Mouse (Mus musculus) layer of hippocampus, adult 18-20 months (tissue): ENCODE results near the gene Retnla. TPM values are rescaled to one million over a fixed set of nuclear protein-coding genes. Genes with fewer than 3 reads are reported as not detected.
"Not testable (repeated sequence)": the region's sequence is repeated elsewhere in the genome, so short reads cannot be mapped to it uniquely, and the experiment has no call there.

Source experiments
- DNase-seq, 2 experiments: peaks; one replicate each; pipeline ENCODE4 v3.0.0; 2022; ENCODE audit warnings: low spot score in 2 of 2
- long read RNA-seq: library from polyadenylated mRNA; stranded (forward); transcript quantifications from one replicate; pipeline ENCODE4 v2.0.0, GENCODE M21; 2021
- total RNA-seq, 2 experiments: library from RNA; stranded (reverse); gene quantifications; 2 replicates each; pipeline ENCODE4 v1.2.3; 2021

Retnla gene
- total RNA-seq = not detected
- long read RNA-seq = 0 reads

DNA sequence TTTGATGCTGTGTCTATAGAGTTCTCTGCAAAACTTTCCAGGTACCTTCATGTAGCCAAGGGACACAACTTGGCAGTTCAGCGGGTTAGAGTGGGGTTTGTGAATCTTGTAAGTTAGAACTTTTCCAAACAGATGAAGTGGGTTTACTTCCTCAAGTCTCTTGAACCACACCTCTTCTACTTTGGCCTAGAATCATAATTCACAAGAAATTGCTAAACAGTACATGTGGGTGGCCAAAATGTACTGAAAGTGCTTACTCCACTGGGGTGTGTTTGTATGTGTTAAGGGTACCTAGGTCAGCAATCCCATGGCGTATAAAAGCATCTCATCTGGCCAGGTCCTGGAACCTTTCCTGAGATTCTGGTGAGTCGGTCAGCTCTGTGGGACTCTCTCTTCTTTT lies at the start of gene Retnla:
Gene Retnla, plus strand, starts transcription at position 286 of the 400 bp plus-strand sequence.
- DNase-seq = no peak

DNA sequence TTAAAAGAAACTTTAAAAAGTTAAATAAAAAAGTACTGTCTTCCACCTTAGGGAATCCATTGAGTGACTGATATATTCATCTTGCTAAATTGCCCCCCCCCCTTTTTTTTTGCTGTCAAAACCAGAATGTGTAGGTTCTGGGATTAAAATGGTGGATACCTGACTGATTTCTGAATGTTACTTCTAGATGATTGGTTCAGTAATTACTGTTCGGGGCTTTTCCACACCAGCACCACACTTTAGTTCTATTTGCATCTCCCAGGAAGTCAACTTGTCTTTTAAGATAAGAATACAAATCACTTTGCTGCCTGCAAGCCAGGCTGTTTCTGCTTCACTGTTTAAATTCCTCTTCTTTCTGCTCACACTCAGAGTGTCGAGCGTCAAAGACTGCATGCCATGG lies 44.1 kb upstream of the Retnla start:
- DNase-seq = no peak

DNA sequence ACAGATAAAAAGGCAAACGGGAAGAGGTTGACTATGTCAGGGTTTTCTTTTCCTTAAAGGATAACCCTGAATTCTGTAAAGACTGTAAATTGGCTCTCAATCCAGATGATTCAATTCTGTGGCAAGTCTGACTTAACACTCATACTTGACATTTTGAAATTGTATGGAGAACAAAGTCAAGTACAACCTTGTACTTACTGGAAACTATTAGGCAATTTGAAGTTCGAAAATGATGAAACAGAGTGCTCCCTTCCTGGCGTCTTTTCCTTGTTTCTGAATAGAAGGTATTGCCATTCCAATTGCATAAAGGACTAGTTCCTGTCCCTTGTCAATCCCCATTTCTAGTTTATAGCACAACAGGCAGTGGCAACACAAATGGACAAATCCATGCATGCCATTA lies 42.9 kb upstream of the Retnla start:
- no peak for DNase-seq

DNA sequence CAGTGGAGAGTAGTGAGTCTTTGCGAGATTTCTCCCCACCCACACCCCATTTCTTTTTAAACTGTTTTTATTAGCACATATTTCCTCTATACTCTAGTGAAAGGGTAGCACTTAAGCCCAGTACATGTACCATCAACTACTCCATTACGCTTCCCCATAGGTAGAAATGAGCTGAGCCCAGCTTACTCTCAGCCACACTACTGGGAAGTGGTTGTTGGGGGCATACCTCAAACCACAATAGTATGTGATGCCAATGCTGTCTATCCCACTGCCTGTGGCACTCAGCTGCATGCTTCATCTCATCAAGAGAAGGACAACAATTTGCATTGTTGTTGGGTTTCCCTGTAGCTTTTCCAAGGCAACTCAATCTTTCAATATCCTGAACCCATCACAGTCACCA lies 41.4 kb upstream of the Retnla start:
- DNase-seq = no peak

DNA sequence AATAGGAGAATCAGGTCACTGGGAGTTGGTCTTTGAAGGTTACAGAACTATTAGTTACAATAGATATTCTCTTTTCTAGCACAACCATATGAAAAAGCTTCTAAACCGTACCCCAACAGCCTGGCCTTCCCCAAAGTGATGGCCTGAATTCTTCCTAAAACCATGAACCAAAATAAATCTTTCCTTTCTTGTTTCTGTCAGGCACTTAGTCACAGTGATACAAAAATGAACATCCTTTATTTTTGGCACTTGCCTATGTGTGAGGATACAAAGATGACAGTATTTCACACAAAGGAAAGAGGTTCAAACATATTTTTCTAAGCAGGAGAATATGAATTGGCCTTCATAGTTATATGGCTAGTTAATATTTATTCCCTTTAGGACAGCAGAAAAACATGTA lies 36.9 kb upstream of the Retnla start:
- DNase-seq = no peak

- DNase-seq = no peak
Observed at GRCm38 (mm10) chr16:48806521-48806920, 35.8 kb upstream of the Retnla start.

DNA sequence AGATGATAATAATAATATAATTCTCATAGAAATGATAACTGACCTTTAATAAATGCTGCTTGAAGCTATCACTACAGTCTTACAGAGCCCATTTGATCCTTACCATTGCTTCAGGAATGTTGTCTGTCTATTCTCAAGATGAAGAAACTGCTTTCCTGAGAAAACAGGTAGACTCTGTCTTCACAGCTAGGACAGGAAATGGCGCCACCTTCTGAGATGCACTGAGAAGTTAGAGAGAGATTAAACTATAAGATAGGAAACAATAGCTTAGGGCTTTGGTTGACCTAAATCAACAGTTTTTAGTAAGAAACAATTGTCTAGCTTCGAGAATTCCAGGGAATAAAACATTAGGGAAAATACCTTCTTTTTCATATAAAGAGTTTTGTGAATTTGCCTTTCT lies 33.0 kb upstream of the Retnla start:
- no peak for DNase-seq

- DNase-seq = no peak
Observed at GRCm38 (mm10) chr16:48811881-48812436, 30.4 kb upstream of the Retnla start.

- no peak for DNase-seq
Observed at GRCm38 (mm10) chr16:48816695-48817094, 25.7 kb upstream of the Retnla start, which contains the start of gene Retnlb. TSS of gene Retnlb (plus strand) at chr16:48816856.

DNA sequence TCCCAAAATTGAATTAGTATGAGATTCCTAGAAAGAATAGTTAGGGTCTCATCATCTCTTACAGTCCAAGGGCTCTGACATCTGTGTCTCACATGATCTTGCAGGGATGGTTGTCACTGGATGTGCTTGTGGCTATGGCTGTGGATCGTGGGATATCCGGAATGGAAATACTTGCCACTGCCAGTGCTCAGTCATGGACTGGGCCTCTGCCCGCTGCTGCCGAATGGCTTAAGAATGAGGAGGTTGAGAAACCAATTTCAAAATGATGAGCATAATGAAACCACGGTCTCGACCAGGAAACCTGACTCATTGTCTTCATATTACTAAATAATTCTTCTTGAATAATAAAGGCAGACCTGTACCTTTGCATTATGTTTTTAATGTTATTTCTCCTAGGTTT lies 23.8 kb upstream of the Retnla start:
- no peak for DNase-seq

GRCm38 (mm10) chr16:48826474-48826873 lies 15.9 kb upstream of the Retnla start:
- DNase-seq = no peak

- no peak for DNase-seq
Observed at GRCm38 (mm10) chr16:48827625-48828024, 14.7 kb upstream of the Retnla start.

DNA sequence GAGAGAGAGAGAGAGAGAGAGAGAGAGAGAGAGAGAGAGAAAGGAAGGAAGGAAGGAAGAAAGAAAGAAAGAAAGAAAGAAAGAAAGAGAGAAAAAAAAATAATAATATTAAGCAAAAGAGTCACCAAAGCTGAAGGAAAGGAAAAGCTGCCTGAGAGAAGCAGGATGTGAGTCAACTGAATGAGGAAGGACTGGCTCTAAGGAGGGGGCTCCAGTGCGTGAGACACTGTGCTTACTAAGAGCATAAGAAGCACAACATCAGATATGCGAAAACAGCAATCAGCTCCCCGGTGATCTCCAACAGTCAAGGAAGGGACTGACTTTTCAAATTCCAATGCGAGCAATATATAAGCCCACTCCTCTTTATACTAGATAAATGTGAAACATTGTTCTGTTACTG lies 13.3 kb upstream of the Retnla start:
- no peak for DNase-seq

DNA sequence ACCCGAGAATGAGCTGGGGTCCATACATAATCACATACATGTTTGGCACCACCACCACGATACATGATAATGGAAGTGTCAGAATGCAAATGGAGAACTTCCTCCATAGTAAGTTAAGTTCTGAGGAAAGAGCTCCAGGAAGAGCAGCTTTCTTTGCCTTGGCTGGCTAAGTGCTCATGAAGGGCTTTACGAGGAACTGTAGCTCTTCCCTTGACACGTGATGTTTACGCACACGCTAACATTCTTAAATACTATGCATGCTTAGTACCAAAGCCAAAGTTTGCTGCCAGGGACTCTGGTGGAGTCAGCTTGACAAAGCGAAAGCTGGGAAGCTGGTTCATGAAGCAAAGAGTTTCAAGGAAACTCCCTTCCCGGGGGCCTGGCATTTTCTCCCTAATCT lies 10.3 kb upstream of the Retnla start:
- DNase-seq = no peak

GRCm38 (mm10) chr16:48833626-48834025 lies 8.7 kb upstream of the Retnla start:
- not testable (repeated sequence) for DNase-seq

- DNase-seq = no peak
Observed at GRCm38 (mm10) chr16:48843671-48844386, 1.5 kb downstream of the Retnla start.

DNA sequence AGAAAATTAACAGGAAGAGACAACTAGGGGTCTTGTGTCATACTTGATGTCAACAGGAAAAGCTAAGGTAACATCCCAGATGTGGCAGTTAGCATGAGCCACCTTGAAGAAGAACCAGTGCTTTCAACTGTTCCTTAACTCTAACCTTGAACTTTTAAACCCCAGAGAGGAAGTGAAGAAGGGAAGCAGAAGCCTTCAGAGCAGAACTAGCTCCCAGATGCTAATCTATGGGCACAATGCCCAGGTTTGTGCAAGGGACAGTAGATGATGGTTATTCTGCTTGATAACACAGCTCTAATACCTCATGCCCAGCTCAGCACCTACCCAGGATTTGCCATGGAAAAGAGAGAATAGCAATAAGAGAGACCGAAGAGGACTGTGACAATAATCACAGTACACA lies 22.7 kb downstream of the Retnla start:
- DNase-seq = not testable (repeated sequence)

- no peak for DNase-seq
Observed at GRCm38 (mm10) chr16:48867690-48868089, 25.3 kb downstream of the Retnla start.

DNA sequence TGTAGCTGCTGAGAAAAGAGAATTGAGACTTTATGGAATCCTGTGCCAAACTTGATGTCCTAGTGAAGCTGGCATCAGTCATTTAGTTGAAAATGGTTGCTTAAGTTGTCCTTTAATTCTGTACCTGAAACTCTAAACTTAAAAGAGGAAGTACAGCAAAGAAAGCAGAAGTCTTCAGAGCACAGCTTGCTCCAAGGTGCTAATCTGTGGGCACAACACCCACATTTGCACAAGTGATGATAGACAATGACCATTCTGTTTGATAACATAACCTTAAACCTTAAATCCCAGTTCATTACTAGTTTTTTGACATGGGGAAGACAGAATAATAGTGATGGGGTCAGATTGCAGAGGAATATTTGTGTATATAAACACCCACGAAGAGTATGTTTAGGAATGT lies 26.3 kb downstream of the Retnla start:
- DNase-seq = no peak

GRCm38 (mm10) chr16:48869671-48870070 lies 27.3 kb downstream of the Retnla start:
- DNase-seq = no peak

DNA sequence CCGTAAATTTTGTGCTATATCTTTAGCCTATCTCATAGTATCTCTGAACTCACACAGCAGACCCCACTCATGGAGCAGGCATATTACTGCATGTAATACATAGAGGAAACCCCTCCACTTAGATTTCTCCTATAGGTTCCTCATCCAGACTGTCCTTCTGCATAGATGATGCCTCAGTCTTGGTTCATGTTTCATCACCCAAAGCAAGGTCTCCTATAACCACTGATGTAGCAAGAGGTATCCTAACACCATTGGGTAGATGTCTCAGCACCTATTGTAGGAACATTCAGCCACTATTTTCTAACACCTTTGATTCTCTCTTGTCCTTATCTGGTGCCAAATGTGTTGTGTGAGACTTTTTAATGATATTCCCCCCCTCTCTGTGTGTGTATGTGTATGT lies 29.4 kb downstream of the Retnla start:
- no peak for DNase-seq

DNA sequence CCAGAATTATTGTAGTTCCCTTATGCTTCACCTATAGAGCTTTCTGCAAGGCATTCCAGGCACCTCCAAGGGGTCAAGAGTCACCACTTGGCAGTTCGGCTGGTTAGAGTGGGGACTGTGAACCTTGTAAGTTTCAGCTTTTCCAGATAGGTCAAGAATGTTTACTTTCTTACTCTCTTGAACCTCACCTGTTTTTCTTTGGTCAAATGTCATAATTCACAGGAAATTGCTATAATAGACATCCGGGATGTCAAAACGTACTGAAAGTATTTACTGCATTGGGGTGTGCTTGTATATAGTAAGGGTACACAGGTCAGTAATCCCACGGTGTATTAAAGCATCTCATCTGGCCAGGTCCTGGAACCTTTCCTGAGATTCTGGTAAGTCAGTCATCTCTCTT lies 30.0 kb downstream of the Retnla start, which contains the start of gene Retnlg:
Gene Retnlg, plus strand, starts transcription at position 301 of the 400 bp plus-strand sequence.
- DNase-seq = no peak

DNA sequence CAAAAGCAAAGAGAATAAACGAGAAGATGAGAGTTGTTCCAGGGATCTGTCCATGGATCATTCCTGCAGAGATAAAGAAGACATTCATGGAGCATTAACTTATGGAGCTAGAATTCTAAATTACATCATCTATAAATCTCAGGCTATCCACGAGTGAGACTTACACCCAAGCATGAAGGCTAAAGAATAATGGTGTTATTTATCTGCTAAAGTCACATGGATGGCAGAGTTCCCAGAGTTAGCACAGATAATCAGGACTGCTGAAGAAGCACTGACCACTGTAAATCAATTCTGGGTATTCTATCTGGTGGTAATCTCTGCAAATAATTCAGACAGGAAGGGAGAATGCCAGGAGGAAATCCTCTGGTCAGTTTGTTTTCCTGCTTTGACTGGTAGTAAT lies 48.4 kb downstream of the Retnla start:
- no peak for DNase-seq
